Mouse (Mus musculus) embryo, embryonic 9.5 days (tissue): ENCODE measurements at regions not wholly inside any gene's neighbourhood (a gene's known extent, or its start where the extent isn't known, plus 50 kb on each side); places are given as distances from the start of the nearest gene placed in this dataset.
"Not testable (repeated sequence)": the region's sequence is repeated elsewhere in the genome, so short reads cannot be mapped to it uniquely, and the experiment has no call there.

ENCODE experiments used
- DNase-seq: peaks from one replicate; pipeline ENCODE4 v3.0.0-alpha.2; 2017; ENCODE audit errors: extremely low spot score

GRCm38 (mm10) chr6:24384193-24384888 lies 130.5 kb downstream of the Iqub start:
- DNase-seq, result no peak

DNA sequence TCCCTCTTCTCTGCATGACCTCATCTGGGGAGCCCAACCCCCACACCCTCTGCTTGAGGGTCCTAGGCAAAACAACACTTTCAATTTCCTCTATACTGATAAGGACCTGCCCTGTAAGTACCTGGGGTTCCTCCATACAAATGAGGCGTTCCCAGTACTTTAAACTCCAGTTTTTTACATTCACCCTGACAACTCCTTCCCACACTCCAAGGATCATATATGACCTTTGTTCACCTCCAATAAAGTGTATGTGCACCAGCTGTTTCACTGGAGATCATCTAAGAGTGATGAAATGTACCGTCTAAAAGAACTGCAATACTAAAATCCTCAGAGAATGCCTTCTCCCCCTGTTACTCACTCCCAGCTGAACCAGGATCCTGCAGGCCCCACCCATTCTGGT lies 135.0 kb downstream of the Iqub start:
- DNase-seq, result no peak

- DNase-seq, result no peak
Measured at GRCm38 (mm10) chr6:24376728-24377127, 138.1 kb downstream of the Iqub start.

- DNase-seq, result no peak
Measured at GRCm38 (mm10) chr6:24373161-24373560, 141.7 kb downstream of the Iqub start.

- DNase-seq, result no peak
Measured at GRCm38 (mm10) chr6:24371680-24372079, 143.2 kb downstream of the Iqub start.

- peak; percentile 36 for DNase-seq
Measured at GRCm38 (mm10) chr6:24350882-24351281, 164.0 kb downstream of the Iqub start.

DNA sequence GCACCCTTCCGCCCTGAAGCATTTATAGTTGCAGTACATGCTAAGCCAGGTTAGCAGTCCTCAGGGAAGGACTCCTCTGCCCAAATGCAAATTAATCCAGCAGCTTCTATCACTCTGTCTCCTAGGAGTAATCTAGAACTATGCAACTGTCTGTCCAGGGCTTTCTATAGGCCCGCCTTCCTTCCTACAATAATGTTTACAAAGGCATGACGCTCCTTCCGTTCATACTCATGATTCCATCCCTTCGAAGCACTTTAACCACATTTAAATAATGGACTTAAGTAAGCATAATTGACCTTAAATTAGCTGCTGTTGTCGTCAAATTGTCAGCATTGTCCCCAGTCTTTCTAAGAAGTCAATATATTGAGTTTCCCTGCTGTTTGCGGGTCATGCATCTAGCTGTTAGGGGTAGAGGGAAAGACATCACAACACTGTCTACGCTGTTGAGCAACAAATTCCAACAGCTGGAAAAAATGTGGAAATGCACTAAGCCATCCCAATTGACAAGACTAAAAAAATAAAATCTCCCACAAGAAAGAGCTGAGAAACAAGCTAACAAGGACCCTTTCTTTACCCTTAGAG lies 166.3 kb downstream of the Iqub start:
- DNase-seq, result no peak

DNA sequence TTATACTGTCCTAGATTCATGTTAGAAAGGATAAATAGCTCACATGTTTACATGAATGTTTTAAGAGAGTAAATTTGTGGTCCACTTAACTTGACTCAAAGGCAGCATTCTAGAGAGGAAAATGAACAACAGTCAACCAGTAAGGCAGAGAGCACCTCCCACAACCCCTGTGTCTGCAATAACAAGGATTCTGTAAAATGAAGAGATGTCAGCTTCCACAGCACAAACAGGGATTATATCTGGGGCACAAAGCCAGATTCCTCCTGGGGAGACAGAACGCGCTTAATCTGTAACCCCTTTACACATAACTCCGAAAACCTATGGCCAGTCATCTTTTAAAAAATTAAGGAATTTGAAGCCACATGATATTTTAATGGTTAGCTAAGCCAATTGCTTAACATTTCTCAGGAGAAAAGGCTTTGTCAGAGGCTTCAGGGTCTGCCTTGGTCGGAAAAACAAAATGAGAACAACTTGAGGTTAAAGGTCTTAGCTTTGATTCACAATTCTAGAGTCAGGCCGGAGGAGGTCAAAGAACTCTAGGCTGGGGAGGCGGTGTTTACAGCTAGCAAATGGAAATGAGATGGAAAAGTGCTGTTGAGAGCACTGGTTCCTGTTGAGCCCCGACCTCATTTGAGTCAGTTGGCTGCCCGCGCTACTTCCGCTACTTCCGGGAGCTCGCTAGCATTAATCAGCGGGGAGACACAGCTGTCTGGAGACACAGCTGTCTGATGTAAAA lies 167.0 kb downstream of the Iqub start:
- DNase-seq, result peak; percentile 20

DNA sequence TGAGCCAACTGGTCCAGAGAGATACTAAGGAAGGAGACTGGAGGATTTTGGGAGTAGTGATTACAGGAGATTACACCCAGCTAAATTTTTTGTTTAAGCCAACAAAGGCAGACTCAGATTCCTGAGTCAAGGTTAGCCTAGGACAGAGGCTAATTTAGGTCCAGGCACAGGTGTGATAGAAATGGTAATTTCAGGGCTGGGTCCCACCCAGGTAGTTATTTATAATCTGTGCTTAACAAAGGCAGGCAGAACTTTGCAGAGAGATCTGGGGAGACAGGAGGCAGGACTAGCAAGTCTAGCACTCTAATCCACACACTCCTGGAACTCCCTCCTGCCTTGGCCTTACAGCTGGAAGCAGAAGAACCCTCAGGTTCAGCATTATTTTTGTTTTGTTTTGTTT lies 172.4 kb downstream of the Iqub start:
- DNase-seq, result no peak

DNA sequence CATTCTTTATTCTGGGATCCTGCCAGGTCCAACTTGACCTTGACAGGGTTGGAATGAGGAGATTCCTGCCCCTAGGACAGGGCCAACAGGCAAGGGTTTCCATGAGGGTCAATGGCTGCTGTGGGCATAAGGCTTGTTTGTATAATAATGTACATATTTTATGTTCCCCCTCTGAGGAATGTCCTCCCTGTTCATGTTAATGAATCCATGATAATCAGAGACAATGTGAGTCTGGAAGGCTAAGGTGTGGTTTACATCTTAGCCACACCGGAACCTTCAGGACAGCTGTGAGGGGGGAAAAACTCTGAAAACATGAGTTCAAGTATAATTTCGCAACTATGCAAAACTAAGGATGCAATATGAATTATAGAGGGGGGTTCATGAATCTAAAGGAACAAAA lies 172.8 kb downstream of the Iqub start:
- DNase-seq, result no peak

DNA sequence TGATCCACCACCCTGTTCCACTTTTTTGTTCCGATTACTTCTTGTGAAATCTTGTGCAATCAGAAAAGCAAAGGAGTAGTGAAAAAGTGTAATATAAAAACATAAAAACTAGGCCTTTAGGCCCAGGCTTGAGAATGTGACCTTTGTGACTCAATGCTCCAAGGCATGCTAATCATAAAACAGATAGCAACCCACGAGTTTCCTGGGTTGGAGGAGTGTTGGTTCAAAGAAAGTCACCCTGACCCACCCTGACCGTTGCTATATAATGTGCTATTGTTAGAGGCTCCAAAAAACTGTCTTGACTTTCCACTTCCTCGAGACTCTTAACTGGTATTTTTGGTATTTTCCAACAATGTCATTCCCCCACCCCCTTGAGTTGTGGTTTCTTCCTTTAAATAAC lies 172.2 kb upstream of the Slc13a1 start:
- DNase-seq, result not testable (repeated sequence)

- no peak for DNase-seq
Measured at GRCm38 (mm10) chr6:24325215-24325614, 157.3 kb upstream of the Slc13a1 start.

GRCm38 (mm10) chr6:24324718-24325117 lies 156.8 kb upstream of the Slc13a1 start:
- no peak for DNase-seq

DNA sequence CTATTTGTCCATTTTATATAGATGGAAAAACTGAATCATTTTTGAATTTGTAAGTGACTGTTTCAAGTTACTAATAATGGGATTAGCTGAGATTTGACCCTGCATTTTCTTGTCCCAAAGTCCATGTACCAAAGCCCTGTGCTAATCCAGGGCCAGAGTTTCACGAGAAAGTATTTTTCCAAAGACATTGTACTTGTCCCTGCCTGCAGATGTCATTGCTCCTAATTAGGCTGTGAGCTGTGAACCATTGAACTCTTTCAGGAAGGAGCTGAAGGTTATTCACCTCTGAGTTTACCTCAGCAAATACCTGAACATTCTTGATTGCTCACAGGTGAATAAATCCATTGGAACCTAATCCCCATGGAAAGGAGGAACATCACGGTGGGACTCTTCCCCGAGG lies 154.5 kb upstream of the Slc13a1 start:
- DNase-seq, result no peak

DNA sequence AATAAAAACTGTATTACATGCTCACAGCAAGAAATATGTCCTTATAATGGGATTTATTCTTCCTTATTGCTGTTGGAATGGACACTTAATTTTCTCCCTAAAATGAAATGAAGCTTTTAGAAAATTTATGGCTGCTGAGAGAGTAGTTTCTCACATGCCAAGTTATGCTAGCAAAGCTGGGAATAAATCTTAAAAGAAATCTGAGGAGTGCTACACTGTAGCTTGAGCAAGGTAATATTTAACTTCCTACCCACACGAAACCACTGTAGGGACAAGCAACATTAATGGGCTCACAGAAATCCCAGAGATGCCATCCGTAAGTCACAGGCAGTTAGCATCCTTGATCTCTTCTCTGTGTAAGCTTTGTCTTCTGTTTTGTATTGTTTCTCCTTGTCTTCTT lies 151.0 kb upstream of the Slc13a1 start:
- DNase-seq, result no peak

DNA sequence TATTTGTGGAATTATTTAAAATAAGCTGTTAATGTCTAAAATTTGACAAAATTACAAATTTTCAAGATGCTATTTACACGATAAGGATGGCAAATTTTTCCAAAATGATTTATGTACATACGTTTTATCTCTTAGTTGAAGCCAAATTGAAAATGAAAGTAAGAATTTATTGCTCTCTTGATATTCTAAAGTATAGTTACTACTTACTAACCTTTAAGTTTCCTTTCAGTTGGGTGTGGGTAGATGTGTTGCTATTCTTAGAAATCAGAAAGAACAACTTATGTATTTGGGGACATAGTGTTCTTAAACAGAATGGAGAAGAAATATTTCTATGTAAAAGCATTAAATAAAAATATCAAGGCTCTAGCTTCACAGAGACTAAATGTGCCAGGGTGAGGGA lies 142.8 kb upstream of the Slc13a1 start:
- DNase-seq, result no peak

DNA sequence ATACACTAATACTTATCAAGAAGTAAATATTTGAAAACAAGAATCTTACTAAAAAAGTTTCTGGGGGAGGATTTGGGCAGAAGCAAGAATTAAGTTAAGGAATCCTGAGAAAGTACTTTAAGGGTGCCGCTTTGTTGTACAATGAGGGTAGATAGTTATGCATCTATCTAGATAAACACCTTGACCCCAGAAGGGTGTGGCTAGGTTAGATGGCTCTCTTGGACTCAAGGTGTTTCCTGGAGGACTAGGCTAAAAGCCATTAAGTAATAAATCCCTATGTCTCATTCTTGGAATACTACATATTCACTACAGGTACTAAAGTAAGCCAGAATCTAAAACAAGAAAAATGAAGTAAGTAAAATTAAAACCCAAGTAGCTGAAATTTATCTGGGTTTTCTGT lies 141.9 kb upstream of the Slc13a1 start:
- no peak for DNase-seq

GRCm38 (mm10) chr6:24301681-24302080 lies 133.8 kb upstream of the Slc13a1 start:
- no peak for DNase-seq

DNA sequence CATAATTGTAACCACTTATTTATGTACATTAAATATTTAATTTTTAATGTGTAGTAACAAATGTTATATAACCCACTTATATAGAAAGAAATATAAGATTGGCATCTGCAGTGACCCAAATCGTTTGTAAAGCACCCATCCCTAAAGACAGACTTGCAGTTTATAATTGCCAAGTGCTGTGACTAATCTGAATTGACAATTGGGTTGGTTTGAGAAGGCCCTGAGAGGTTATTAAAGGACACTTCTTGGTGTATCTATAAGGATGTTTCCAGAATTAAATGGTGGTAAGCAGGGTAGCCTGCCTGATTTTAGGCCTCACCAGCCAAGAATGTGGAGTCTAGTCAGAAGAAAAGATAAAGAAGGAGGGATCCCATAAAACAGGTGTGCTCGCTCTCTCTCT lies 133.3 kb upstream of the Slc13a1 start:
- DNase-seq, result no peak

DNA sequence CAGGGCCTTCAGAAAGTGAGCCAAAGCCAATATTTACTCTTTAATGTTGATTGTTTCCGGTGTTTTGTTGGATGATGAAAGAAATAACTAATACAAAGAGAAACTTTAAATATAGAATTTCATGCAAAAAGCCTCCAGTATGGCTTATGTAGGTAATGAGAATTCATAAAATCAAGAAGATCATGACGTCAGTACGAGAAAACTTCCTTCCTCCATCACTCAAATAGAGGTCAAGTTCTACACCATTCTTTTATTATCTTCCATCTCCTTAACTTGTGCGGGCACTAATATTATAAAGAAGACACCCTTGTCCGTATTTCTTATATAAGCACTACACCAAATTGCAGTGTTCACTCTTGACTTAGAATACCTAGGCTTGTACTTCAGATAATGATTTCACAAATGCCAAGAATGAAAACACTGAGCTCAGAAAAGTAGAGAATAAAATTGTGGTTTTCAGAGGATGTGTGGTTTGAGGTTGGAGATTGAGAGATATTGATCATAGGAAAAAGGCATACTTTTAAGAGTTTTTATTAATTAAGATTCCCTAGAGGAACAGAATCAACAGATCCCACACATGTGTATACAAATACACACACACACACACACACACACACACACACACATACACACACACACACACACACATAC lies 130.8 kb upstream of the Slc13a1 start:
- DNase-seq, result no peak

DNA sequence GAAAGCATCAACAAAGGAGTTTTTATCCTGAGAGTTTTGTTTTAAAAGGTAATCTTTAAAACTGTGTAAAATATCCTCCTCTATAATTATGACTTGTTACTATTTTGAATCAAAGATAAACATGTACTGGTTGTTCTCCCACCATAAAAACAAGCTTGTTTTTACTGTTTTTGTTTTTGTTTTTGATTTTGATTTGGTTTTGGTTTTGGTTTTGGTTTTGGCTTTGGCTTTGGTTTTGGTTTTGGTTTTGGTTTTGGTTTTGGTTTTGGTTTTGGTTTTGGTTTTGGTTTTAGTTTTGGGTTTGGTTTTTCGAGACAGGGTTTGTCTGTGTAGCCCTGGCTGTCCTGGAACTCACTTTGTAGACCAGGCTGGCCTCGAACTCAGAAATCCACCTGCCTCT lies 120.9 kb upstream of the Slc13a1 start:
- not testable (repeated sequence) for DNase-seq

GRCm38 (mm10) chr6:24272821-24273220 lies 104.9 kb upstream of the Slc13a1 start:
- DNase-seq, result no peak

- DNase-seq, result no peak
Measured at GRCm38 (mm10) chr6:24269633-24270032, 101.7 kb upstream of the Slc13a1 start.
